Mouse (Mus musculus) brain, embryonic 18.5 days (tissue): Measurements from ENCODE around the gene Mmrn1.
"Not testable (repeated sequence)": the region's sequence is repeated elsewhere in the genome, so short reads cannot be mapped to it uniquely, and the experiment has no call there.

Experiments used
- DNase-seq: peaks from one replicate; pipeline ENCODE4 v3.0.0-alpha.2; 2012; ENCODE audit warnings: low read depth, low spot score

Gene Mmrn1

DNA sequence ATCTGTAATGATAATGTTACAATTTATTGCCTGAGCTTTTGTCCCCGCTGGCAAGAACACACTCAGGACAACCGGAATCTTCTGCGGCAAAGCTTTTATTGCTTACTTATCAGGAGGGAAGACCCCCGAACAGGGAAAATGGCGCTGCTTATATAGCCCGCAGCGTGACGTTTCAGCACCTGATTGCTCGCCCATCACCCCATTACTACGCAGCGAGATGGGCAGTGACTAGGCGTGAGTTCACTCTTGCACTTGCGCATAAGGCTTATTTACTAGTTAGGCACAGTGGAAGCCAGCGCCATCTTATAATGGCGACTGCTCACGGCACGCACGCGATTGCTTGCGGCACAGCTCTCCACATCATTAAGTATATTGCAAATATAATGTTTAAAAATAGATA lies at the start of gene Mmrn1:
Gene Mmrn1 (plus strand): TSS at position 301 of the 400 bp plus-strand sequence.
- not testable (repeated sequence) for DNase-seq

DNA sequence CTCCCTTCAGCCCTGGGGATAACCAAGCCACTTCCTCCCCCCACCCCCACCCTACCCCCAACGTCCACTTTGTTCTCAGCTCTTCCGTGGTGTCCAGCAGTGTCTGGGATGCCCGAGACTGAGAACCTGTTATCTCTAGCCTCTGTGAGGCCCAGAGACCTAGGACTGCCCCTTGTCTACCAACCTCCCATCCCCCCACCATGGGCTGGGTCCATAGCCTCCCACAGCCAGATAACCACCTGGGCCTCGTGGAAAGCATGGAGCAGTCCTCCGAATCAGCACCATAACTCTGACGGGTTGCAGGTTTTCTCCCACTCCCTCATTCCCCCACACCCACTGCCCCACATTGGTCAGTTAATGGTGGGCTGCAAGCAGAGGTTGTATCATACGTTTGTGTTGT lies 44.4 kb upstream of the Mmrn1 start:
- no peak for DNase-seq

DNA sequence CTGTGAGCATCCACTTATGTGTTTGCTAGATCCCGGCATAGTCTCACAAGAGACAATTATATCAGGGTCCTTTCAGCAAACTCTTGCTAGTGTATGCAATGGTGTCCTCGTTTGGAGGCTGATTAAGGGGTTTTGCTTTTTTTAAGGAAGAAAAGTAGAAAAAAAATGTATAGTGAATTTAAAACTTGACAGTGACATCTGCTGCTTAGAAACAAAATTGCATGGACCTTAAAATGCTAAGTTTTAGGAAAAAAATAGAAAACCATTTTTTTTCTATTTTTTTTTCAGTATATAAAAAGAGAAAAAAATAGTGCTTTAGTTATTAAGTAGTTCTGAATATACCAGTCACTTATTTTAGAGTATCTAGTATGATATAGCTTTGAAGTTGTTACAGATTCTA lies 43.2 kb upstream of the Mmrn1 start:
- DNase-seq = no peak

DNA sequence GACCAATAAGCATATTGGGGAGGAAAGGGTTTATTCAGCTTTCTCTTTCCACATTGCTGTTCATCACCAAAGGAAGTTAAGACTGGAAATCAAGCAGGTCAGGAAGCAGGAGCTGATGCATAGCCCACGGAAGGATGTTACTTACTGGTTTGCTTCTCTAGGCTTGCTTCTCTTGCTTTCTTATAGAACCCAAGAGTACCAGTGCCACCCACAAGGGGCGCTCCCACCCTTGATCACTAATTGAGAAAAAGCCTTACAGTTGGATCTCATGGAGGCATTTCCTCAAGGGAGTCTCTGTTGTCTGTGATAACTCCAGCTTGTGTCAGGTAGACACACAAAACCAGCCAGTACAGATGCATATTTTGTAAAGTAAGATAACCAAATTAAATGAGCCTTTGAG lies 17.5 kb upstream of the Mmrn1 start:
- DNase-seq = no peak

DNA sequence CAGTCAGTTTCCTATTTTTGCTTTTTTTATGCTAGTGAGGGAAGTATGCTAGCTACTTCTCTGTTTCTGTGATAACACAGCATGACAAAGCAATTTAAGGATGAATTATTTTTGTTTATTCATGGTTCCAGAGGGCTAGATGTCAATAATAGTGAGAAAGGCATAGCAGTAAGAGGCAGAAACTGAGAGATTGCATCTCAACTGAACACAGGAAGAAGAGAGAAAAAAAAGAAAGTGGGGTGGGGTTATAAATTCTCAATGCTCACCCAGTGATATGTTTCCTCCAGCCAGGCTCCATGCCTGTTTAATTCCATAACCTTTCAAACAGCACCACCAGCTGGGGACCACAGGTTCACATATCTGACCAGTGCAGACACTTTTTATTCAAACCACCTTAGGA lies 6.6 kb downstream of the Mmrn1 start:
- no peak for DNase-seq

DNA sequence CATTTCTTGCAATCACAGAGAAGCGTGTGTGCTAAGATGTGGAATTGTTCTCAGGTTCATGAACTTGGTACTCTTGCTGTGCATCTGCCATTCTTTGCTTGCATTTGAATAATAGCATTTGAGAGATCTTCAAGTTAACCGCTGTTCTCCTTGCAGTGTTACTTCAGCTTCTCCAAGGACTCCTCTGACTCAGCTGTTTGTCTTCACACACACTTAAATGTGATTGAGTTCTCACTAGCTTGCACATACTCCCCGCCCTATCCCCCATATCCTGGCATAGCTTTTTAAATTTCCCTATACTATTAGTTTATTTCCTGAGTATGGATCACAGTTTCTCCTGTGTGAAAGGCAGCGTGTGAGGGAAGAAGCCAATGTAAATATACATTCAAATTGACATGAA lies 10.1 kb downstream of the Mmrn1 start:
- no peak for DNase-seq

DNA sequence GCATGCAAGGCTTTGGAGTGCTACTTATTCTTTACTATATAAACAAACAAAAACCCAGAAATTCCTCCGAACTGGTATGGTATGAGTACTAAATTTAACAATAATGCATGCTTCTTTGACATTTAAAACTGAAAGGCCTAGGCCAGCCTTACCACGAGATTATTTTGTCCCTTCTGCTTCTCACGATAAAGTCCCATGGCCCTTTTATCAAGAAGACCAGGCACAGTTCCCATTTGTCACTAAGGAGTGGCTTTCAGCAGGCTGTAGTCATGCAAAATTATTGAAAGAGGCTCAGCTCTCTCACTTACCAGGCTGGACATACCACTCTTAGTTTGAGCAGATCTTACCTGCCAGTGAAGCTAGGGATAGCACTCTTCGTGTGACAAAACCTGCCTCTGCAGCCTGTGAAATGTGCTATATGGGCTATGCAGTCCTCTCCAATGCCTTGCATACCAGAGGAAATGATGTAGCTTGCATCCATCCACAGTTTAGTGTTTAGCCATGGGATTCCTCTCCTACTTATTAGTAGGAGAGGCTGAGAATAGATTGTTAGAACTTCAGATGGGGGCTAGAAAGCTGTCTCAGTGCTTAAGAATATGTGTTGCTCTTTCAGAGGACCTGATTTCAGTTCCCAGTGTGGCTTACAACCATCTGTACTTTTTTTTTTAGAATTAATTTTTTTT lies 10.8 kb downstream of the Mmrn1 start:
- DNase-seq = no peak

DNA sequence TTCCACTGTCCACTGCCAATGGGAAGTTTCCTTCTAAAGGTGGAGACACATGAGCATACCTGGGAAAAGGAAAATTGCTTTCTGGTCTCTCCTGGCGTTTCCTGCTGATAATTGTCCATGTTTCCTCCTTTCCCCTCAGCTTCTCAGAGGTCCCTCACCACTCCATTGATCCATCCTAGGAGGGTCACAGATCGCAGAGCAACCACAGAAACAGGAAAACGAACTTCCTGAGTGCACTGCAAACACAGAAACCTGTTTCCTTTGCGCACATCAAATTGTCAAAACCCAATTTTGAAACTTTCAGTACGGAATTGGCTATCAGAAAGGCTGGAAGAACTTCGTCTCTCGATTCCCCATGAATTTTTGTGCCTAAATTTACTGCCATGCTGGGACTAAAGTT lies 19.4 kb downstream of the Mmrn1 start:
- DNase-seq = no peak

DNA sequence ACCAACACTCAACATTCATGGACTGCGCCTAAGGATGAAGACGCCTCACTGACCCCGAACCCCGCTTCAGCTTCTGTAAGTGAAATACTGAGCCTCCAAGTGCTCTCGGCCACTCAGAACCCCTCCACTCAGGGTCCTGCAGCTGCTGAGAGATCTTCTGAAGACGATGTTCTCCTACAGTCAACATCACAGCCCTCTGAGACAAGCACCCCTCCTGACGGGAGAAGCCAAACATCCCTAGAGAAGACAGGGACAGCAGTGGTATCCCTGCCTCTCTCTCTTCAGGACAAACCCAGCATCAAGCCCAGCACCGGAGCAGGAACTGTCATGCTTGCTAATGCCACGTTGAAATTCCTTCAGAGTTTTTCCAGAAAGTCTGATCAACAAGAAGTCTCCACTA lies 19.8 kb downstream of the Mmrn1 start:
- no peak for DNase-seq

DNA sequence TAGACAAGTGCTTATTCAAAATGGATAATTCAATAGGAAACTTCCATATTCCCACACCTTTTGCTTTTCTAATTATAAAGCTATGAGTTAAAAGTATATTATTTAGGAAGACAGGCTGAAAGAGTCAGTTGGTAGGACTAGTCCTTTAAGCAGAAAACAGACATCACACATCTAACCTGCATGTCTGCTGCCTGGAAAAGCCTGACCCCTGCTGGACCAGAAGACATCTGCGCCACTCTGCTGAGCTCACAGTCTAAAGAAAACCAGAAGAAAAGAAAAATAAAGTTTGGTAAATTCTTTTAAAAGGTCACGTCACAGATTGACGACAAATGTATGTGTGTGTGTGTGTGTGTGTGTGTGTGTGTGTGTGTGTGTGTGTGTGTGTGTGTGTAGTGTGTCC lies 25.6 kb downstream of the Mmrn1 start:
- no peak for DNase-seq

DNA sequence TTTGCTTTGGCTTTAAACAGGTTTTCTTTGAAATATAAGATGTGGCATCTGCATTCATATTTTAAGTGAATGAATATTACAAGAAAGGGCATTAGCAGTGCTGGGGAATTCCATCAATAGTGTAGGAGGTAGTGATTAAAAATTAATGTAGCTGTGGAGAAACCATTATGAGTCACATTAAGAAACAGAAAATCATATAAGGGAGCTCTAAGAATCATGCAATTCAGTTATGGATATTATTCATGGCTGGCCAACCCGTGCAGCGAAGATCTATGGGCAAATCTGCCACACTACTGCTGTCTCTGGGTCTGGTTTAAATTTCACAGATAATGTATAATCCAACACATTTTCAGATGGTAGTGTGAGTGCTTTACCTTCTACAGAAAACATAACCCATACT lies 36.5 kb downstream of the Mmrn1 start:
- DNase-seq = no peak

DNA sequence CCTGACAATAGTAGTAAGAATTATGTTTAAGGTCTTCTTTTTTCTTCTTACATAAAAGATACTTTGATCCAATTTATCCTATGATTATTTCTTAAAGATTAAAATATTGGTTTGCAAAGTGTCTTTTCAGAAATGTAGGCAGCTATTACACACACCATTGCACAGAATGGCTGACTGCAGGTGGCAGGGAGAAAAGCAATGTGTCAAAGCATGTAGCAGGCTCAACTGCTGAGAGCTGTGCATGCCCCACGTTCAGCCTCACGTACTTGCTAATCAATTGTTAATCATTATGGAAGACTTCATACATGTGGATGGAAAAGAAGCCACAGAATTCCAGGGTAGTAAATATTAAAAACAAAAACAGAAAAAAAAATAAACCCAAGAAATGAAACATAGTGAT lies 37.1 kb downstream of the Mmrn1 start:
- DNase-seq = no peak

DNA sequence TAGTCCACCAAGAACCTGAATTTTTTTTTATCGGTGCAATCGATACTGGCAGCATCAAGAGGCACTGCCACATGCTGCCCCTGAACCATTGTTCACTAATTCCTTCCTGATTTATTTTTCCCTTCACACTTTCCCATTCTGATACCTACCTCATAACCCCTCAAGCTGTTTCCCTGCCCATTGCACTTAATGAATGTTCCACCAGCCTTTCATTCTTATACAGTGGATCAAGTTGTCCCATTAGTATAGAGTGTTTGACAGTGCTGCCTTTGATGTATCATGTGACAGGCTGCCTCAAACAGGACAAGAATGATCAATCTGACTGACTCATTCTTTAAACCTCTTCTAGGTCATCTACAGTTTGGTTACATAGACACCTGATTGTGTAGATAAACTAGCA lies 37.9 kb downstream of the Mmrn1 start:
- no peak for DNase-seq

DNA sequence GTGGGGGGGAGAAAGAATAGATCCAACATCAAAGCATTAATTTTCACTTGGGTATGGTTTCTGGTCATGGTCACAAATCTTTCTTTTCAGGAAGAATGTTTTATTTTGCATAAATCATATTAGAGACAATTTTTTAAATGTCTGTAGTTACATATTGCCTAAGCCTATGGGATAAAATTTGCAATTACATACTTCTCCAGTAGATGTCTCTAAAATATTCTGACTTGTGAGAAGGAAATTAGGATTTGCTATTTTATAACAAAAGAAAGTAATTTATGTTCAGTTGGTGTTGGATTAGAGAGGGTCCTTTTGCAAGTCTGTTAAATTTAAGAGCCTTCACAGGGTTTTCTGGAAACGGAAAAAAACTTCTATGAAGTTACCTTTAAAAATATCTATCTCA lies 39.0 kb downstream of the Mmrn1 start:
- no peak for DNase-seq

DNA sequence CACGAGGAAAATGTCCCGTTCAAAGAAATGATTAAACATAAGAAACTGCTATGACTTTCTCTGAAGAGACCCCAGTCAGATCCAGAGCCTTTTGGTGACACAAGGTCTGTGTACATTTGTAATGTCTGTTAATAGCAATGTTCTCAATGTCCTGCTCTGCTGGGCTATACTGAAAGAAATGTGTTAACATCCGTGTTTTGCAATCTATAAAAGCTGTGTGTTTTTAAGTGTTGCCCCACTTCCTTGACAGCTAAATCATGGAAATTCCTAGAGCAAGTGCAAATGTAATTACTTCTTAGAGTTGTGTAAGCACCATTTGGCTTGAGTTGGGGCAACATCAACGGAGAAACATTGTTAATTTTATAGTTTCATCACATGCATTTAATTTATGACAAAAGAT lies 42.2 kb downstream of the Mmrn1 start:
- DNase-seq = no peak

DNA sequence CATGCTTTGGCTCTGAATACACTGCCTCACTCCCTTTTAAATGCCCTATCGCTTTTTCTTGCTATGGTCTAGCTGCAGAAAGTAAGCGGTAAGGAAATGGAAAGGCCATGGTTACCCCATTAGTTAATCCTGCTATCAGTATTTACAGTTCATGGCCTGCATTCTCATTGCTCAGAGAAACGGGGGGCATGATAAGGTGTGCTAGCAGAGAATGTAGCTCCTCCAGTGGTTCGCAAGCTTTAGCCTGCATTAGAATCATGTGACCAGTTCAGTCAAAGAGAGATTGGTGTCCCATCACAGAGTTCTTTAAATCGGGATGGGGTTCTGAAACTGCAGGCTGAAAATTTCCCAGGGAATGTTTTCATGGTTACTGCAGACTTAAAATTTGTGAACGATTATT lies 44.6 kb downstream of the Mmrn1 start:
- DNase-seq = no peak

DNA sequence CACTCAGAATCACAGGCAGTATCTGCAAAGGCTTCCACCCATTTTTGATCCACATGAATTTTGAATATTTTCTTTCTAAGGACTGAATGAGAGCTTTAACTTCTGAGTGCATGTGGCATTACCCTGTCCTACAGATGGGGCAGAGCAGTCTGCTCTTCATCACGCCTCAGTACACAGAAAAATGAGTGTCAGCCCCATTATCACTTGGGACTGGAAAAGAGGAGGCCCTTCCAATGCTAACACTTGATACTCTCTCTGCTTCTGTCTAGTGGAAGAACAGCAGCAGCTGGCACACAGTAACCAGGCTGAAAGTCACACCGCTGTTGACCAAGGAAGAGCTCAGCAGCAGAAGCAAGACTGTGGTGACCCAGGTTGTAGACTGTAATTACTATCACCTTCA lies 46.0 kb downstream of the Mmrn1 start:
- DNase-seq = no peak

DNA sequence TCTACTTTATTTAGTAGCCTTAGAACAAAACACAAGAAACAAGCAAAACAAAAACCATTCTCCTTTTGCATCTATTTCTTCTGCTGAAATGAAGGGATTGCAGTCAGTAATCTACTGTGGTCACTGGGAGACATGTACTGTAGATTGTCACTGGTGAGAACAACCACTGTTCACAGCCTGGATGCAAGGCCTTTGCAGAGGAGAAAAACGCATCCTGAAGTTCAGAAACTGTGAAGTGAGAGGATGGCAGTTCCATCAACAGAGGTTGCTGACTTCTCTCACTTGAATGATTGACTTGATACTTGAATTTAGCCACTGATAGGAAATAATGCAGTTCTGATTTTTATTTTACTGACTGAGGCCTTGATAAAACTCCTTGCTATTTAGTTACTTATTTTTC lies 53.8 kb downstream of the Mmrn1 start:
- no peak for DNase-seq

DNA sequence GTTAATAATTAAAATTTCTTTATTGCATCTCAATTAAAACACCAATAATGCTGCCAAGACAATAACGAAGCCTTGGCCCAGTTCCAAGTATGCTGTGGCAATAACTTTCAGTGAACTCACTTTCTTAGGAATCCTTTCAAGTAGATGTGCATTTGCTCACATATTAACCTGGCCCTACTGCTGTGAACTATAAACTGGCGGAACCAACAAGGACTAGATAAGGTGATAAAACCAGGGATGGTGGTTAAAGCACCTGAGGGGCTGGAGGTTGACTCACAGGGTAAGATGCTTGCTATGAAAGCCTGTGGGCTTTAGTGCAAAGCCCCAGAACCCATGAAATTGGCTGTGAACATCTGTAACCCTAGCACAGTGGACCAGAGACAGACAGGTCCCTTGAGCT lies 54.3 kb downstream of the Mmrn1 start:
- DNase-seq = no peak

DNA sequence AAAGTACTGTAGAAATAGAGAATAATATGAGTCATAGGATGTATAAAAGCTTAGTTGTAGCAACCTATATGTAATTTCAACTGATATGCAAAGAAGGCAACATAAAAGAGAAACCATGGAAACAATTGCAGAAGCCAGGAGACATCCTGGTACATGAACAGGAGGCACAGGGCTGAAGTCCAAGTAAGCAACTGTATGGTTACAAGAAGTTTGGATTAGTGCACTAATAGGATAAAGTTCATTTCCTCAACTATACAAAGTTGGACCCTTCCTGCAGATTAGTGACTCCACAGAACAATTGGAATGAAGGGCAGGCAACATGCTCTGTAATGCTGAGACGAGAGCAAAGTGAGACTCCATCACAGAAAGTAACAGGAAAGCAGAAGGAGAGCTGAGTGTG lies 59.6 kb downstream of the Mmrn1 start:
- DNase-seq = no peak

DNA sequence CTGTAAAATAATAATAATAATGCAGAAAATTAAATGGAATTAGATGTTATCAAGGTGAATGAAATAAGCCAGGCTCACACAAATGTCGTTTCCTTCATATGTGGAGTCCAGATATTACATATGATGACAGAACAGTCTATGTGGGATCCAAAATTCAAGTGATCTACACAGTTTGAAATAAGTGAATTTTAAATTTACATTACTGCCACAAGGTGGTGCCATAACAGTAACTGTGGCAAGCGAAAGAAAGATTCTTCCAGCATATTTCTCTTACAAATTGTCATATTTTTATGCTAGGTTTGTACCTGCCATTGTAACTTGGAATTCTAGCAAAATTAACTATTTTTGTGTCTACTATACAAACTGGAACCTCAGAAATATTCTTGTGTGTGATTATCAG lies 61.1 kb downstream of the Mmrn1 start:
- peak; percentile 39 for DNase-seq

DNA sequence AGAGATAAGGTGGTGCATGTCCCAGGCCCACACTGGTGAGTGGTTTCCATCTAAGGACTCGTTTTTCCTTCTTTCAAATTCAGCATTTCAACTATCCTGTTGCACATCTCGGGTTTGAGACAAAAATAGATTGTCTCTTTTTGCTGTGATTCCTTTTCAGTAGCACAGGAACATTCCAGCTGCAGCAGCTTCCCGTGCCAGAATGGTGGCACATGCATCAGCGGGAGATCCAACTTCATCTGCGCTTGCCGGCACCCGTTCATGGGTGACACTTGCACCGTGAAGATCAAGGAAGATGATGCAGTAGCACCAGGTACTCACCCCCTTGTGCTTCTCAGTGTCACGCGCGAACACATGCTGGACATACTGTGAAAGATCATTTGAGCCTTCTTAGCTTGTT lies 62.1 kb downstream of the Mmrn1 start:
- DNase-seq = no peak

DNA sequence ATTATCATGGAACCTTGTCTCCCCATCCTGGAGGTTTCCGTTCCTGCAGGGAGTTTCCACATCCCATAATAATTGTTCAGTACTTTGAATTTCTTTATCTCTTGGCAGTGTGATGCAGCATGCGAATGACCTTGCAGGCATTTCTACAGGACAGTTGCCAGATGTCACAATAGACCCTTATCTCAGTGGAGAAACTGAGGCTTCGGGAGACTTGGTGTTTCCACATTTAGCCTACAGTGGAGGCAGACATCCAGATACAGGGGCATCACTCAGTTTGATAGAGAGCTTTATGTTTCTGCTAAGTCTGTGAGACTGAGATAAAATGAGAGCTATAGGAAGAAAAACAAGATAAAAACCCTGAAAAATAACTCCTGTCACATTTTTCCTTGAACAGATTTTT lies 63.0 kb downstream of the Mmrn1 start:
- no peak for DNase-seq

DNA sequence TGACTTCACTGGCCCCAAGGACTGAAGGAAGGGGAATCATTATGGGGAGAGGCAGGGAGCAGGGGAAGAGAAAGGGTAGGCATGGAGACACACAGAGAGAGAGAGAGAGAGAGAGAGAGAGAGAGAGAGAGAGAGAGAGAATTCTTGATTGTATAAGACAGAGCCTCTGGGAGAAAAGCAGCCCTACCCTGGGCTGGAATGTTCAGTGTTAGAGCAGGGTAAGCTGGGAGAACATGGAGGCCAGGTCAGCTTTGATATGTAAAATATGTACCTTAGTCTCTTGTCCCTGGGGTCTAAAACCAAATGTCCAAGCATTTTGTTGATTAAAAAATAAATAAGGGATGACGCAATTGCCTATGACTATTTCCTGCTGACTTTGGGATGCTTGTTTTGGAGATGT lies 67.6 kb downstream of the Mmrn1 start:
- no peak for DNase-seq
